Mouse (Mus musculus): ENCODE measurements around the gene Fthl17e. TPM values are rescaled to one million over a fixed set of nuclear protein-coding genes. Genes with fewer than 3 reads are reported as not detected.
"Not testable (repeated sequence)": the region's sequence is repeated elsewhere in the genome, so short reads cannot be mapped to it uniquely, and the experiment has no call there.

Gene Fthl17e
- not detected for total RNA-seq (2021)

DNA sequence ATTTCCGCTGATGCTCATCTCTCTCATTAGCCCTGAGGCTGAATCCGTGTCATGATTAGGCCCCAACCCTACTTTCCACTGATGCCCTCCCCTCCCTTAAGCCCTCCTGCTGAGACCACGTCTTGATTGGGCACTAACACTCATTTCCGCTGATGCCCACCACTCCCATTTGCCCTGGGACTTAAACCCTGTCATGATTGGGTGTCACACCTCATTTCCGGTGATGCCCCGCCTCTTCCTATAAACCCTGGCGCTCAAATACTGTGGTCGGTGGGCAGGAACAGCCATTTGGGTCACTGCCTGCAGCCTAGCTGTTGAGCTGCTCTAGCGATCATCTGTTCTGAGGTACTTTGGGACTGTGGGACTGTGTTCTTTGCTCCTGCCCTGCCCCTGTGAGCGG, at the start of gene Fthl17e:
TSS of gene Fthl17e (plus strand) at position 301 of the 400 bp plus-strand sequence.
- intact Hi-C loops (cut with DNase I); DNase-seq (ENCODE audit: low spot score in 2 of 2): not testable (repeated sequence)

GRCm38 (mm10) chrX:8986655-8987054, 46.6 kb upstream of the Fthl17e start, which contains the start of gene Fthl17d:
TSS of gene Fthl17d (minus strand) at chrX:8986755.
- intact Hi-C loops (cut with DNase I); DNase-seq (ENCODE audit: low spot score in 2 of 2): not testable (repeated sequence)

GRCm38 (mm10) chrX:9016079-9016478, 17.2 kb upstream of the Fthl17e start:
- intact Hi-C loops (cut with DNase I) = no loop called here

GRCm38 (mm10) chrX:9019481-9019880, 13.8 kb upstream of the Fthl17e start:
- DNase-seq (ENCODE audit: low spot score in 2 of 2) = no peak
- intact Hi-C loops (cut with DNase I) = no loop called here

More at GRCm38 (mm10) chrX:9016079-9016478, 17.2 kb upstream of the Fthl17e start:
- no peak for DNase-seq (ENCODE audit: low spot score in 2 of 2)

DNA sequence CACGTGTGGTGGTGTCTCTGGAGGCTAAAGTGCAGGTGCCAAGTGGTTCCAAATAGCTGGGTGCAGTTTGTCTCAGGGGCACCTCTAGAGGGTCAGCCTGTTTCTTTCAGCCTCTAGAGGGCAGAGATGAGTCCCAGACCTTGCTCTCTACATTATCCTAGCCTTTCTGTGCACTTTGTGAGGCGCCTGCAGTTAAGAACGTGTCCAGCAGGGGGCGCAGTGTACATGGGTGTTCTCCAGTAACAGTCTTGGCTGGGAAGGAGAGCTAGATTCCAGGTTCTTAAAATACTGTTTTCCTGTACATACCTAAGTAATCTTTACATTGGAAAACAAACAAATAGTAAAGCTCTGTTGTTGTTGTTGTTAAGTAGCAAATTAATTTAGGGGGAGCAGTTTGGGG, 8.3 kb downstream of the Fthl17e start:
- peak in 1 of 2 experiments; percentile 9 for DNase-seq (ENCODE audit: low spot score in 2 of 2)
- intact Hi-C loops (cut with DNase I) = not testable (repeated sequence)

GRCm38 (mm10) chrX:9060952-9061351, 27.7 kb downstream of the Fthl17e start:
- DNase-seq (ENCODE audit: low spot score in 2 of 2) = peak; percentile 84 to 89
- intact Hi-C loops (cut with DNase I) = not testable (repeated sequence)

DNA sequence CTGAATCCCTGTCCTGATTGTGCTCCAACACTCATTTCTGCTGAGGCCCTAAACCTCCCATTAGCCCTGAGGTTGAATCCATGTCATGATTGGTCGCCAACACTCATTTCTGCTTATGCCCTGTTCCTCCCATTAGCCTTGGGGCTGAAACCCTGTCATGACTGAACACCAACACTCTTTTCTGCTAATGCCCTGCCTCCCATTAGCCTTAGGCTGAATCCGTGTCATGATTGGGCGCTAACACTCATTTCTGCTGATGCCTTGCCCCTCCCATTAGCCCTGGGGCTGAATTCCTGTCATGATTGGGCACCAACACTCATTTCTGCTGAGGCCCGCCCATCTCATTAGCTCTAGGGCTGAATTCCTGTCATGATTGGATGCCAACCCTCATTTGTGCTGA, 28.8 kb downstream of the Fthl17e start:
- no peak for DNase-seq (ENCODE audit: low spot score in 2 of 2)
- intact Hi-C loops (cut with DNase I) = no loop called here

- DNase-seq (ENCODE audit: low spot score in 2 of 2); intact Hi-C loops (cut with DNase I): not testable (repeated sequence)
These were observed 29.4 kb downstream of the Fthl17e start, which contains the start of gene Fthl17f for GRCm38 (mm10) chrX:9062715-9063114. TSS of gene Fthl17f (plus strand) at chrX:9063015.

DNA sequence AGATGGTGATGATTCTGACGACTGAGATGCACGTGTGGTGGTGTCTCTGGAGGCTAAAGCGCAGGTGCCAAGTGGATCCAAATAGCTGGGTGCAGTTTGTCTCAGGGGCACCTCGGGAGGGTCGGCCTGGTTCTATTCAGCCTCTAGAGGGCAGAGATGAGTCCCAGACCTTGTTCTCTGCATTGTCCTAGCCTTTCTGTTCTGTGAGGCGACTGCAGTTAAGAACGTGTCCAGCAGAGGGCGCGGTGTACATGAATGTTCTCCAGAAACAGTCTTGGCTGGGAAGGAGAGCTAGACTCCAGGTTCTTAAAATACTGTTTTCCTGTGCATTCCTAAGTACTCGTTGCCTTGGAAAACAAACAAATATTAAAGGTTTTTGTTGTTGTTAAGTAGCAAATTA, 44.4 kb downstream of the Fthl17e start:
- intact Hi-C loops (cut with DNase I) = not testable (repeated sequence)
- peak; percentile 31 to 89 for DNase-seq (ENCODE audit: low spot score in 2 of 2)

Other genes starting within 250 kb of the Fthl17e start
- not detected for gene Ssxb5, start 229.8 kb upstream of the Fthl17e start, total RNA-seq (2021)
- gene Gm6592, start 189.5 kb upstream of the Fthl17e start, total RNA-seq (2021) = not detected
- gene Gm5751, start 159.2 kb upstream of the Fthl17e start, total RNA-seq (2021) = not detected
- gene B630019K06Rik, start 141.1 kb upstream of the Fthl17e start, total RNA-seq (2021) = 10 to 100 TPM; 31.8 to 34.0 TPM
- not detected for gene Fthl17b, start 70.5 kb upstream of the Fthl17e start, total RNA-seq (2021)
- gene Fthl17c, start 56.9 kb upstream of the Fthl17e start, total RNA-seq (2021) = not detected
- gene Fthl17d, start 46.7 kb upstream of the Fthl17e start, total RNA-seq (2021) = not detected
- not detected for gene Fthl17f, start 29.5 kb downstream of the Fthl17e start, total RNA-seq (2021)
- not detected for gene 4930402K13Rik, start 71.1 kb downstream of the Fthl17e start, total RNA-seq (2021)
- gene Lancl3, start 166.4 kb downstream of the Fthl17e start, total RNA-seq (2021) = 1 to 10 TPM; 5.9 to 7.1 TPM
- not detected for gene Gm14862, start 223.4 kb downstream of the Fthl17e start, total RNA-seq (2021)
- gene Xk, start 239.3 kb downstream of the Fthl17e start, total RNA-seq (2021) = 10 to 100 TPM; 13.4 to 14.3 TPM